Mouse (Mus musculus) CD4-positive, CD25-positive, alpha-beta regulatory T cell, adult 2 months (primary cell): ENCODE results near the gene Zar1.
"Not testable (repeated sequence)": the region's sequence is repeated elsewhere in the genome, so short reads cannot be mapped to it uniquely, and the experiment has no call there.

ENCODE experiments used
- DNase-seq: peaks from one replicate; pipeline ENCODE4 v3.0.0-alpha.2; 2012; ENCODE audit warnings: low read depth, low spot score

Zar1 gene

DNA sequence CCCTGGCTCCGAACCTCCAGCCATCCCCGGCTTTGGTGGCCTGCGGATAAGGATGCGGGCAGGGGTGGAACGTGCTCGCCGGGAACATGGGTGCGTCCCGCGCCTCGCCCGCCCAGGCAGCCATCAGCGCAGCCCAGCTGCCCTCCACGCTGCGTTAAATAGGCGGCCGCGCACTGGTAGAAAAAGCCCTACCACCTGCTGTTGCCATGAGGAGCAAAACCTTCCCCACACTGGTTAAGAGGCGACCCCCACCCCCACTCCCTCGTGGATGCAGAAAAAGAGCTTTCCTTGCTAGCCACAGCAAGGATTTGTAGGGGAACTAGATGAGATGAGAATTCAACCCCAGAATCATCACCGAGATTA is at the start of gene Zar1:
TSS of gene Zar1 (minus strand) at position 285 of the 363 bp plus-strand sequence.
- DNase-seq = peak; percentile 10

DNA sequence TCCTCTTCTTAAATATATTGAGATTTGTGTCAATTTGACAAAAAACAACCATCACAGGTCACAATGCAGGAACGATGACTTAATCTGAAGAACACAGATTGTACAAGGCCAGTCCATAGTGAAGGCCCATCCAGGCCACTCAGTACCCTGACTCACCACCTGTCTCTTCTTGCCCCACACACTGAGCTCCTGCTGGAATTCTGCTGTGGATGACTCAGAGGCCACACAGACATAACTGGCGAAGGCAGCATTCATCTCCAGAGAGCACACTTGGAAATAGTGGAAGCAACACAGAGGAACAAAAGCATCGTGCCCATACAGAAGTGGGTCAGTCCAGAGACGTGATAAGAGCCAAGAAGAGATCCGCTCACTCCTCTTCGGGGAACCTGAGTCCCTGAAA is 49.0 kb upstream of the Zar1 start:
- DNase-seq = no peak

DNA sequence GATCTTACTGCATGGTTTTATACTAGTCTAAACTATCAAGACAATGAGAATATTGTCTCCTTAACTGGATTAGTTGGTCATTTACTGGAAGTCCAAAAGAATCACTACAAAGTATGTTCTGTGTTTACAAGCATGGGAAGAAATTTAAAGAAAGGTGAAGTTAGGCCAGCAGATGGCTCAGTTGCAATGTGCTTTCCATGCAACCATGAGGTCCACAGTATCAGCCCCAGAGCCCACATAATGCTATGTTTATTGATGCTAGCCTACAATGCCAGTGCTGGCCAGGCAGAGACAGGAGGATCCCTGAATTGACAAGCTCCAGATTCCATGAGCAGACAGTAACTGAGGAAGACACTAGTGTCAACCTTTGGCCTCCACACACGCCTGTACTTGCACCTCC is 40.0 kb upstream of the Zar1 start:
- DNase-seq = peak; percentile 68

- no peak for DNase-seq
Observed at GRCm38 (mm10) chr5:72617413-72617812, 36.4 kb upstream of the Zar1 start.

DNA sequence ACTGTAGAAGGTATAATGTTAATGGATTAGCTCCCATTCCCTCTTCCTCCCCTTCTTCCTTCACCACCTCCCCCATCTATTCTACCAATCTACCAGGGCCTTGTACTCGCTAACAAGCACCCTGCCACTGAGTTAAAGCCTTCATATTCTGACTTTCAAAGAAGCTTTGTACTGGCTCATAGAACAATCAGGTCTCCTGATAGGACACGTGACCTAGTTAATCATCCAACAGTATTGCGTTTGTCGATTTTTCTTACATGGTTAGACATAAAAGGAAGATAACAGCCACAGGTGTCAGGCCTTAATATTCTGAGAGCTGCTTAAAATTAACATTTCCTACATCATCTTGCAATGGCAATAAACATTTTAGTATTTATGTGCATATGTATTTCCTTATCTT is 22.1 kb upstream of the Zar1 start:
- no peak for DNase-seq

DNA sequence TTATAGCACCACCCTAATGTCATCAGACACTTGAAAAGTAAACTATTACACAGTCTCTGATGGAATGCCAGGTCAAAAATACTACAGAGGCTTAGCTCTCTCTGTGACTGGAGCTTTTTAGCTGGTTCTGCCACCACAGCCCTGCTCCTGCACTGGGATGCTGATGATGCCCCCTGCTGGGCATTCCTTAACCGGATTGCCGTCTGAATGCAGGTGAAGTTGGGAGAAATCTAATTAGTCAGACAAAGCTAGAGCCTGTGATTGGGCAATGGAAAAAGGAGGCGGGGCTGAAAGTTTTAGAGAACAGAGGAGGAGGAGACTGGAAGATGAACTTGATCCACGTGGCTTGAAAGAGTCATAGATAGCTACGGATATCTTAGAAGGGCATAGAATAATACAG is 20.0 kb upstream of the Zar1 start:
- DNase-seq = peak; percentile 76

DNA sequence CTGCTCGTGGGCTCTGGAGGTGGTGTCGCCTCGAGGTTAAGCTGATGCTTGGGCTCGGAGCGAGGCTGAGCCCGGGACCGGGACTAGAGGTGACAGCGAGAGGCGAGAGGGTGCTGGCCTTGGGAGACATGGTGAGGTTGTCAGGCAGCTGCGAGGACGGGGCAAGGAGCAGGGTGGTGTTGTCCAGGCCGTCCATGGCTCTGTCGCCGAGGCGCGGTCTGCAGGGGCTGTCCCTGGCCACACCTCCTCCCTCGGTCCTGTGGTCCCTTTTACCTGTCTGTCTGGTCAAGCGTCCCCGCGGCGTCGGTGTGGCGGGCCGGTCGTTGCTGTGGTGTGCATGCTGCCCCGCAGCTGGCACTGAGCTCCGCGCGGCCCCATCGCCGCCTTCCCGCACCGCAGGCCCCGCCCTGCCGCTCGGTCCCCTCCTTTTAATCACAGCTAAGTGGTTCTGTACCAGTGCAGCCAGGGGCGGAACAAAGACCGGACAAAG is 6.2 kb upstream of the Zar1 start, which contains the start of gene Gm5868:
TSS of gene Gm5868 (minus strand) at position 360 of the 490 bp plus-strand sequence.
- DNase-seq = peak; percentile 24

DNA sequence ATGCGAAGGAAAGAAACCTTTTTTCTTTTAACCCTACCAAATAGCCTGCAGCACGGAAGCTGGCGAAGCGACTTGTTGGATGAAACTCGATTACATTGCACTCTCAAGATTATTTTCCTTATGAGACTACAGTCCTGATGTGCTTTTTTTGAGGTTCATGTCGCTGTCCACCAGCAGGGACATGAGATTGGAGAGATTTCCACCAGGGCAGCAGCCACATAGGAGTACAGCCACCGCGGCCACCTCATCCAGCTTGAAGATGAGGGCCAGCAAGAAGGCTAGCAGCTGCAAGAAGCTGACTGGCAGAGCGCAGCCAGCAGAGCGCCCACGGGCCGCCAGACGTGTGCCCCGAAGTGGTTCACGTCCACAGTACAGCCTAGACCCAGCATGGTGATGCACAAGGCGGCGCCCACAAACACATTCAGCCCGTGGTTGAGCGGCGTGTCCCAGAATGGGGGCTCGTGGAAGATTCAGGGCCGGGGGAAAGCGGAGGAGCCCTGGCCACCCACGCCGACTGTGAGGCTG is 5.7 kb upstream of the Zar1 start:
- peak; percentile 5 for DNase-seq

DNA sequence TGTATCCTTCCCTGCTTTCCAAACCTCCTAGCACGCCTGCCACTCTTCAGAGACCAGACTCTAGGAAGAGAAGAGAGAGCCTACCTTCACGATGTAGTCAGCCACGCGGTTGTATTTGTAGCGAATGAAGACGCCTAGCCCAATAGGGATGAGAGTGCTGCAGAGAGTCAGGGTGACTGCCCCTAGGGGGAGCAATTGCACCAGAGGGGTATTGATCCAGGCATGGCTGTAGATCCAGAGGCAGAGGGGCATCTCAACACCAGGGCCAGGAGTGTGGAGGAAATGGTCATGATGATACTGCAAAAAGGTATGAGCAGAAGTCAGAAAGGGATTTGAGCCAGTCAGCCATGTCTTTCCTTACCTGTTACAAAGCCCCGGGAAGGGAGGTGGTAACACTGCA is 5.1 kb upstream of the Zar1 start:
- DNase-seq = peak; percentile 50

DNA sequence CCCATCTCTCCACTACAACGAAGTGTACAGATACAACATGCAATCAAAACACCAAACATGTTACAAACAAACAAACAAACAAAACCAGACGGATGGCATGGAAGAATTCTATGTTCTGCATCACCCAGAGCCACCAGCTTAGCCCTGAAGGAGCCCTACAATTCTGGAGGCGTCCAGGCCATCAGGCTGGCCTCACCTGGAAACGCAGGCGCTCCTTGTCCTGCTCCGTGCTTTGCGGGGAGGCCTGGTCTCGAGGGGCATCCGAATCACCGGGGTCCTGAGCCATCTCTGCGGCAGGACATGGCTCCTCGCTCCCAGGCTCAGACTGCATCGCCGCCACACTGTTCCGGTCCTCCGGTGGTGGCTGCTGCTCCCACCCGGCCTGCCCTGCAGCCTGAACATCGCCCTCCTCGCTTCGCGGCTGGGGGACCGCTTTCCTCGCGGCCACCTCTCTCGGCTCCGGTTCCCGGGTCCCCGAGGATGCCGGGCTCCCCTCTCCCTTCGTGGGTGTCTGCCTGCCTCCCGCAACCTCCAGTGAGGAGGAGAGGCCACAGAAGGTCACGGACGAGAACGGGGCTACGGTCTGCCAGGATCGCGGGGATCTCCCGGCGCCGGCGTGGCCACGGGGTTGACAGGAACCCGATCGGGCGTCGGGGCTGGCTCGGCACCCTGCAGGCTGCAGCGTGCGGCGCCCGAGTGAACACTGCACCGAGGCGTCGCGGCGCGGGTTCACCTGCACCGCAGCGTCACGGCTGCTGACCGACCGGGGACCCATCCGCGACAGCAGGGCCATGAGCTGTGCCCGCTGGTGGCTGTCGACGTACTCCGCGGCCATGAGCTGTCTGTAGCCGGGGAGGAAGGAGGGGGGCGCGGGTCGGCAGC is 725 bp downstream of the Zar1 start:
- peak; percentile 35 for DNase-seq

- not testable (repeated sequence) for DNase-seq
Observed at GRCm38 (mm10) chr5:72579599-72579998, 1.5 kb downstream of the Zar1 start.

DNA sequence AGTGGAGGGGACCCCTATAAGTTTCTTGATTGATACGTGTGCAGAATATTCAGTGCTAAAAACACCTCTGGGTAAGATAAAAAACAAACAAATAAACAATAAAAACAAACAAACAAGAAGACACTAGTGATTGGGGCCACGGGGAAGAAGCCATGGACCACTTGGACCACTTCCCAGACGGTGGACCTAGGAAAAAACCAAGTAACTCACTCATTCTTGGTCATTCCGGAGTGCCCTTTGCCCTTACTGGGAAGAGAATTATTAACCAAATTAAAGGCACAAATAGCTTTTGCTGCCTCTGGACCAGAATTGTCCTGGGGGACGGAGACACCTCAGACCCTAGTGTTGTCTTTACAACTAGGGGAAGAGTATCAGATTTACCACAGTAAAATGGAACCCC is 15.4 kb downstream of the Zar1 start:
- DNase-seq = no peak

DNA sequence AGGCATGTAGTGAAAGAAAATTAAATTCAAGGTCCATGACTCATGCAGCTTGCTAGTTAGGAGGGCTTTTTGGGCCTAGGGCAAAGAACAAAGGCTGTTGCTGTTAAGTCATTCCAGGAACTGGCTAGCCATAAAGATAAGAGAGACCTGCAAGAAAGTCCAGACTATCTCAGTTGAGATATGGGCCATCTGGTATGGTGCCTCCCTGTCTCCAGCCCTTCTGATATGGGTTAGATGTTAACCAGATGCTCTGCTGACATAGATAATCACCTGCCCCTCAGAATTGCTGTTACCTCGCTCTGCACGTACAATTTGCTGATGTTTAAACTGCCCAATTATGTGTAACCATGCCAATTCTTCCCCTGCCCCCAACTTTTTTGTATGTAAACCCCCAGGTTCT is 17.9 kb downstream of the Zar1 start:
- not testable (repeated sequence) for DNase-seq

DNA sequence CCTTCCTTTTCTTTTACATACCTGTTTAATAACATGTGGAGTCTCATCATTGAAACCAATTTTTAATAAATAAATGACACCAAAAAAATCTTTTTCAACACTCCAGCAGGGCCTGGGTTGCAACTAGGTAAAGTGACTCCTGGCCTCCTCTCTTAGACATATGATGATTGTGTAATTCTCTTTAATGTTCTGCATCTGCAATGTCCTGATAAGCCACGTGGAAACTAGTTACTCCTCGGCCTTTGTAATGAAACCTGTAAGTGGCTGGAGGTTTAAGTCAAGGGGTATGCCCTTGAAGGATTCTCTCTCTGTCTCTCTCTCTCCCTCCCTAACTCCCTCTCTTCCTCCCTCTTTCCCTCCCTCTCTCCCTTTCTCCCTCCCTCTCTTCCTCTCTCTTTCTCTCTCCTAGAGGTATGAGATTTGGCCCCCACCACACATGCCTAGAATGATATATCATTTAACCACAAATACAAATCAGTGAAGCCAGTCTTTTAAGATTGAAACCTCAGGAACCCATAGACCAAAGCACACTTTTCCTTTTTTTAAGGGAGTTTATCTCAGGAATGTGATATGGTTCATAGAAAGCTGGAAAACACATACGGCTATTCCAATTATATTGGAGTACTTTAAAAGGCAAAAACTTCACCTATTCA is 20.0 kb downstream of the Zar1 start:
- DNase-seq = no peak

- peak; percentile 98 for DNase-seq
Observed at GRCm38 (mm10) chr5:72559544-72560049, 21.5 kb downstream of the Zar1 start, which contains the start of gene Nfxl1. TSS of gene Nfxl1 (minus strand) at chr5:72559684.

DNA sequence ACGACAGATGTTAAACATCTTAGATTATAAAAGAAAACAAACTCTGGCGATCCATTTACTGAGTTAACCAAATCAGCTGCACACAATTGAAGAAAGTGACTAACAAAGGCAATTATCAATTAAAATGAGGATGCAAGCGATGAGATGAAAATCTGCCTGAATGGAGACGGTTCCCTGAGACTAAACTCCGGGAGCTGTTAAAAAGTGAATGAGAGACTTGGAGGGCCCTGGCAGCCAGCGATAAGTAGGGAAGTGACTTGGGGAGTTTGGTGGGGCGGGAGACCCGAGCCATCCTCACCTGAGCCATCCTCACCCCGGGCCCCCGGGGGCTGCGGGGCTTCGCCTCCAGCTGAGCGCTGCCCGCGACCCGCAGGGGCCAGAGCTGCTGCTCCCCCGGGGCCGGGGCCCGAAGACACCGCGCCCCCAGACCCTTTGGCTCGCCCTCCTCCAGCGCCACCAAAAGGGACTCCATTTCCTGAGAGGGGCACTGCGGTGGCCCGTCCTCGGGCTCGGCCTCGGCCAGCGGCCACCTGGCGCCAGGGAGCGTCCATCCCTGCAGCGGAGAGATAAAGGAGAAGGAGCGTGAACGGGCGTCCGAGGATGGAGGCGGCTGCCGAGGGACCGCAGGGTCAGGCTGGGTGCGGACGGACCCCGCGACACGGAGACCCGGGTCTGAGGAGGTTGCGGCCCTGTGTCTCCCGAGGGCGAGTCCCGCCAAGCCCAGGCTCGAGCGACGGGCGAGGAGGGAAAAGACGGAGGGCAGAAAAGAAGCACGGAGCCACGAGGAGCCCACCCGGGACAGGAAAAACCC is 22.1 kb downstream of the Zar1 start:
- no peak for DNase-seq

DNA sequence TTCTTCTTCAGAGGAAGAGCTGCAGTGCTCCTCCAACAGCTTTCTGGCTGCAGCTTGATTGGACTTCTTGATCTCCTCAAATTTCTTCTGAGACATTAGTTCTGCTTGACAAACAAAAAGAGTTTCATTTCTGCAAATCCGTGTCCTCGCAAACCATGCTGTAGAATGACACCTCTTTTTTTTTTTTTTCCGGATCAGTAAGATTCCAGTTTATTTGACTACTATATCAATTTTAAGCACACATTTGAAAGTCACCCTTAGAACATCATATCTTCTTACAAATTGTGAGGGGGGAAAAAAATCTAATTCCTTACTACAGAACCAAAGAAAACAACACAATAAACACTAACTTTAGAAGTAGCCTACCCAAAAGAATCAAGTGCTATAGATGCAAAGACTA is 24.8 kb downstream of the Zar1 start:
- DNase-seq = no peak

GRCm38 (mm10) chr5:72551209-72551608 is 29.8 kb downstream of the Zar1 start:
- no peak for DNase-seq

DNA sequence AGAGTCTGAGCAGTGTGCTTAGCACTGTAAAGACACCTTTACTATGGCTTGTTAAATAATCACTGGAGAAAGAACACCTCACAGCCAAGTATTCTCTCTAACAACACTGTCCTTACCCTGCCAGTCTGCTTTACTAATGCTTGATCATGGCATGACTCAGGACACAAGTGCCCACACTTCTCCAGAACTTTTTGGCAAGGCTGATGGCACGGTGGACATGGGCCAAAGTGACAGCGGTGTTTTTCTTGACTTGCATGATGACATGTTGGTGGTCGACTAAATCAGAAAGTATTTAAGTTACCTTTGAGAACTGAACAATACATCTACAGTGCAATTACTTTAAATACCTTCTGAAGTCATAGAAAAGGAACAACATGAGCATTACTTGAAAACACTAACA is 52.2 kb downstream of the Zar1 start:
- no peak for DNase-seq
